Mouse (Mus musculus): Measurements from ENCODE around the gene Xrcc1.

GRCm38 (mm10) chr7:24534301-24534700 is 11.8 kb upstream of the Xrcc1 start:
- TF ChIP-seq CTCF (IDR thresholded peaks at IDR 0.05; ENCODE audit: borderline replicate concordance, extremely low read depth, insufficient read depth, insufficient read length): no peak
- TF ChIP-seq POLR2A (IDR thresholded peaks at IDR 0.05; ENCODE audit: borderline replicate concordance, extremely low read depth, insufficient read depth, insufficient read length, poor library complexity, severe bottlenecking): no peak

Data from brain, embryonic 14.5 days (tissue).